Mouse (Mus musculus): ENCODE data around the gene Rnf11.

Rnf11 gene

GRCm38 (mm10) chr4:109442649-109443048, 41.9 kb downstream of the Rnf11 start:
- no peak for DNase-seq

DNA sequence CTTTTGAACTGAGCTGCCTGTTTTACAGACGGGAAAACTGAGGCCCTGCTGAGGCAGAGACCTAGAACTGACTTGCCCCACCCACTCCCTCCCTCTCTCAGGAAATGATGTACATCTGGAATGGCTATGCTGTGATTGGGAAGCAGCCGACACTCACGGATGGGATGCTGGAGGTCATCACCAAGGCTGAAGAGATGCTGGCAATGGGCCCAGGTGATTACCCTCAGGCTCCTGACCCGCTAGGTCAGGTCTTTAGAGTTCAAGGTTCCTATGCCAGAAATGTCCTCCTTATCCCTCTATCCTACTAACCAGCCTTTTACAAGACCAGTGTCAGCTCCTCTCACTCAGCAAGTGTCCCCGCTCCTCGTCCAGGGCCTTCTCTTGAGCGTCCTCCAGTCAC, 42.4 kb downstream of the Rnf11 start:
- no peak for DNase-seq

GRCm38 (mm10) chr4:109441000-109441399, 43.5 kb downstream of the Rnf11 start:
- no peak for DNase-seq

- DNase-seq: no peak
These were observed 44.1 kb downstream of the Rnf11 start for GRCm38 (mm10) chr4:109440381-109440780.

DNA sequence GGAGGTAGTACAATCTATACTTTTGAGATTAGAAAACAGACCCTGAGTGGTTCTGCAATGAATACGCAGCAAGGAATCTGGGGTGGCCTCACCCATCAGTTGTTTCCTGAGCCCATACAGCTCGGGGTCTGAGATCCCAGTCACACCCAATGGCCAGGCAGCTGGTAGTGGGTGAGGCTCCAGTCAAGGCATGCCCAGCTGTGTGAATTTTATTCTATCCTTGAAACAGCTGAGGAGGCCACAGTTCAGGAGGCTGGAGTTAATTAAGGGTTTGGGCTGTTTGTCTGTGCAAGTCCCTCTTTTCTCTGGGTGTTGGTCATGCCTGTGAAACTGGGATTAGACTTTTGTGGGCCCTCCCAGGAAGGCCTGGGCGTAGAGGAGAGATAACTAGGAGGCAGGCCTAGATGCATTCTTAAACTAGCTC, 44.7 kb downstream of the Rnf11 start:
- DNase-seq: no peak

DNA sequence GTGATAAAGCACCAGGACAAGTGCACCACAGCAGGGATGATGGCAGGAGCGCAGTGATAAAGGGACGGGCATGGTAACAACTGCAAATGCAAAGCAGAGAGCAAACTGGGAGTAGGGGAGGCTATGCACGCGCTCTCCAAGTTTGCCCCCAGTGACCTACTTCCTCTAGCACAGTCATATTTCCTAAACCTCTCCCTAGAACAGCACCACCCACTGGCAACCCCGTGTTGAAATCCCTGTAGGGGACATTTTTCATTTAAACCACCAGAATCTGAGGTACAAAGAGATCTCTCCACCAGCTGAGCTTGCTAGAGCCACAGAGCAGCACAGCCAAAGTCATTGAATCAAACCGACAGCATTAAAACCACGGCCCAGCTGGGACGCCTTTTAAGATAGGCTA, 45.4 kb downstream of the Rnf11 start:
- DNase-seq: peak; percentile 23

DNA sequence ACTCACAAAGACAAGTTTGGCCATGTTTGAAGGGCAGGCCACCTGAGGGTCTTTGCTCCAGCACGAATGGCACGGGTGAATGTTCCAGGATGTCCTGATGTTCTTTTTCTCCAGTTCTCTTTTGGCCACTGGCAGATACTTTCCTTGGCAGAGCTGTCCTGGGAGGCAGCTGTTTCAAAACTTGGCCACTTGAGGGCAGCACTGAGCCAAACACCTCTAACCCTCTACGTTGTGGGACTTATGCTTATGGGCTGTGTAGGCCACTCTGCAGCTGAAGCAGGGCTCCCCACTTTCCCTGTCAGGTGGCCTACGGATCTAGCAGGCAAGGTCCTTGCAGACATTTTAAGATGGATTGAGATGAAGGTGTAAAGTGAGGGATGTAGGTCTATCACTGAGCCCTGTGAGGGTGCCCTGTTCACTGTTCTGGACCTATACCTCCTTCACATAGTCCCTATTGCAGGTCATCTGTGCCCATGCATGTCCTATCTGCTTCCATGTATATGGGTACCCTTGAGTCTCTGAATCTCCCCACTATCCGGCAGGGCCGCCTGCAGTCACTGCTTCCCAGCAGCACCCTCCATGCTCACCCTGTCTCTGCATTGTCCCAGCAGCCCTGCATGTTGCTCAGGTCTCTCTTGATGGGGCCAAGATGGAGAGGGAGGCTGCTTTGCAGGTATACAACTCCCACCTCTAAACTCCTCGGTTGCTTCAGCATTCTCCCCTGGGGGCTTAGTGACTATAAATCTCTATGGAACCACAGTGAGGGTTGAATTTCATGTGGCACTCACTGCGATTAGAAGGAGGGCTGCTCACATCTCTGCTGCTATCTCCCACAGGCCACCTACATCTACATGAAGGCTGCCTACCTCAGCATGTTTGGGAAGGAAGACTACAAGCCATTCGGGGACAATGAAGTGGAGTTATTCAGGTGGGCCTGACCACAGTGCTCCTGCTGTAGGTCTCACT, 46.3 kb downstream of the Rnf11 start:
- peak; percentile 62 for DNase-seq

DNA sequence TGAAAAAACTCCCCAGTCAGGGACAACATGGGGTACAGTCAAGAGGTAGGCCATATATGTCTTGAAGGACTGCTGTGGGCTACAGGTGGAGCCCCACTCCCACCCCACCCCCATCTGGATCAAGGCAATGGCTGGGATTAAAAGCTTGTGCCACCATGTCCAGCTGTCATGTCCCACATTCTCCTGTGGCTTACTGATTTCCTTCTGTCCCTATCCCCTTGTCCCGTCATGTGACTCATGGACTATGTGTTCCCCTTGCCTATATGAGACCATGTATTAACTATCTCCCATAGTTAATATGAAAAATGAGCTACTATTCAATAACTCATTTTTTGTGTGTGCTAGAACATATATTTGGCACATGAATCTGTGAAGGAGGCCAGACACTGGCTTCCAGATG, 50.3 kb downstream of the Rnf11 start:
- no peak for DNase-seq

DNA sequence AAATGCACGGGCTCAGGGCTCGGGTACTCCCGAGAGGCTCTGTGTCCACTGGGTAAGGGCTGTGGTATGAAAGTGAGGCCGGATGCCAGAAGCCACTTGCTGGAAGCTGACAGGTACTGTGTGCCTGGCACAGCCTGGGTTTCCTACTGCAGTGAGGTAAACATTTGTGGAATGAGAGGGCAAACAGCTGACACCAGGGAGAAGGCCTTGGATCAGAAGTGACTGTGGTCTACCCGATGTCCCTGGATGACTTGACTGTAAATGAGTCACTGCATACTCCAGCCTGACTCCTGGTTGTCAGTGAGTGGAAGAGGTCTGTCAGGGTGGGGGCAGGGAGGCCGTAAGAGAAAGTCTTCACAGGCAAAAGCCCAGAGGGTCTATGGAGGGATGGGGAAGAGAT, 50.9 kb downstream of the Rnf11 start:
- DNase-seq: no peak

DNA sequence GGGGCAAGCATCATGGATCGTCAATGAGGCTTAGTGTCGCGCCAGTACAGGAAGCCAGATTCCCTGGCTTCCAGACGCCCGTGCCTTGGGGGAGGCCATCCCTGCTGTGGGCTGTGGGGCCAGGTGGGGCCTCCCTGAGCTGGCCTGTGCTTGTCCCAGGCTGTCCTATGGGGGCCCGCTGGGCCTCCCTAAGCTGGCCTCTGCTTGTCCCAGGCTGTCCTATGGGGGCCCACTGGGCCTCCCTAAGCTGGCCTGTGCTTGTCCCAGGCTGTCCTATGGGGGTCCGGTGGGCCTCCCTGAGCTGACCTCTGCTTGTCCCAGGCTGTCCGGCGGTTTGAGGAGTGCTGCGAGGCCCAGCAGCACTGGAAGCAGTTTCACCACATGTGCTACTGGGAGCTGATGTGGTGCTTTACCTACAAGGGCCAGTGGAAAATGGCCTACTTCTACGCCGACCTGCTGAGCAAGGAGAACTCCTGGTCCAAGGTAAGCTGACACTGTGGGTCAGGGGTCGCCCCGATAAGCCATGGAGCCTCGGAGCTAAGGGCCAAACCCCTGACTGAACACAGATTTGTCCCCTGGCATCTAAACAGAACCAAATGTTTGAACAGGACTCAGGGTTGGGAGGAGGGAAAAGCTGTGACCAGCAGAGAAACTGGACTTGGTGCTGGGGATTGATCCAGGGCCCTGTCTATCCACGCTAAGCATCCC, 51.7 kb downstream of the Rnf11 start:
- no peak for DNase-seq

DNA sequence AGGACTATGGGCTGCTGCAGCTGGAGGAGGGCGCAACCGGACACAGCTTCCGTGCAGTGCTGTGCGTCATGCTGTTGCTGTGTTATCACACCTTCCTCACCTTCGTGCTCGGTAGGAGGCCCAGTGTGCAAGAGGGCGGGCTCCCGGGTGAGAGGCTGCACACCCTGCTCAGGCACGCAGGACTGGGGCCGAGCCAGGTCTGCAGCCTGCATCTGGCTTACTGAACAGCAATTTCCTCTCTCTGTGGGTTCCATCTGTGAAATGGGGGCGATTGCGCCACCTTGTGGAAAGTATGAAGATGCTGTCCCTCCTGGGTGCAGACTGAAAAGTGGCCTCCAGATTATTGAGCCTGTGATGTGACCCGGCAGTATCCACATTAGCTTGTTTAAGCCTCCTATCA, 53.7 kb downstream of the Rnf11 start:
- DNase-seq: peak; percentile 62

DNA sequence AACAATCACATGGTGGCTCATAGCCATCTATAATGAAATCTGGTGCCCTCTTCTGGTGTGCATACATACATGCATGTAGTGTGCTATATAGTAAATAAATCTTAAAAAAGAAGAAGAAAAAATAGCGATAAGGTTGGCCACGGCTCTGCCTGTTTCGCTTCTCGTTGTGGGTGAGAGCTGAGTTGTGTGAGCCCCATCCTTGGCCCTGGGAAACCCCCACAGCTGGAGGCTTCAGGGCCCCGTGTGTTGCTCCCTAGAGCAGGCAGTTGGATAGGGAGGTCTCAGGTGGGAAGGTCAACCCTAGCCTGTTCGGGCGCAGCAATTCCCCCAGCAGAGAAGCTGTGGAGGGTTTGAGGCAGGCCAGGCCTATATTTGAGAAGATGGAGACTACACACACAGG, 54.3 kb downstream of the Rnf11 start:
- no peak for DNase-seq

DNA sequence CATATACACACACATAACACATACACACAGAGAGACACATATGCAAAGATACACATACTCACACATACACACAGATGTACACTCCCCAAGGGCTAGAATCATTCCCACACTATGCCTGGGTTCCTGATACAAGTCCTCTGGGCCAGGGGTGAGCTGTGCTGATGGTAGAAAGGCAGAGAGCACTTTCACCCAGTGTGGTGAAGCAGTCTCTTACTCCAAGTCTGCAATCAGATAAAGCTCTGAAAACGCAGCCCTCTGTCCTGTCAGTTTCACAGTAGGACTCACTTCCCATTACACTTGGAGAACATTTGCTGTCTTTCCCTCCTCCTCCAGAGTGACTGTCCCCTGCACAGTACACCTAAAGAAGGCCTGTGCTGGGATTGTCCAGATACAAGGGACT, 57.5 kb downstream of the Rnf11 start:
- no peak for DNase-seq

DNA sequence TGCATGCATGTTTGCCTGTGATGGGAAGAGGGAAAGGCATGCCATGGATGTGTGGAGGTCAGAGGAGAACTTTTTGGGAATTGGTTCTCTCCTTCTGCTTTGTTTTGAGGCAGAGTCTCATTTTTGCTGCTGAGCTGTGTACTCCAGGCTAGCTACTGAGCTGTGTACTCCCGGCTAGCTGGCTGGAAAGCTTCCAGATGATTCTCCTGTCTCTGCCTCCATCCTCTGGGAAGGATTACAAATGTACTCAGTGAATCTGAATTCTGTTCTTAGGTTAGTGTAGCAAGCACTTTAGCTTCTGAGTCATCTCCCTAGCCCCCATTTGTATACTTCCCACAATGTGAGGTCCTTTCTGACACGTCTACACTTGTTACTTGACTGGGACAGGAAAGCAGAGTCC, 61.1 kb downstream of the Rnf11 start:
- no peak for DNase-seq

- no peak for DNase-seq
These were observed 62.1 kb downstream of the Rnf11 start for GRCm38 (mm10) chr4:109422436-109422835.

DNA sequence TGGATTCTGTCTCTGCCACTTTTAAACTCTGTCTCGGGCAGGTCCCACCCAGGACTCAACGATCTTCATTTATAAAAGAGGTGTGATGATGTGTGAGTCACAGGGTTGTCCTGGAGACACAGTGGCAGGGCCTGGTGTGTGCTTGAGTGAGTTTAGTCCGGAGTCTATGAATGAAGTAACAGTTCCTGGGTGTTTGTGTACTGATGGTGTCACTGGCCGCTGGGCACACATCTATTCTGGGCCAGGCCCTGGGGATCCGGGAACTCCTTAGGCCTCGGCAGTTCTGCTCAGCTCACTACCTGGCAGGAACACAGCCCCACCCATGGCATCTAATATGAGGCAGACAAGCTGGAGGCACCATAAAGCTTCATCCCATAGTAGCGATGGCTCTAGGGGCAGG, 62.9 kb downstream of the Rnf11 start:
- DNase-seq: no peak

GRCm38 (mm10) chr4:109420138-109420795, 64.3 kb downstream of the Rnf11 start:
- peak; percentile 29 for DNase-seq

GRCm38 (mm10) chr4:109419563-109419962, 65.0 kb downstream of the Rnf11 start:
- no peak for DNase-seq

DNA sequence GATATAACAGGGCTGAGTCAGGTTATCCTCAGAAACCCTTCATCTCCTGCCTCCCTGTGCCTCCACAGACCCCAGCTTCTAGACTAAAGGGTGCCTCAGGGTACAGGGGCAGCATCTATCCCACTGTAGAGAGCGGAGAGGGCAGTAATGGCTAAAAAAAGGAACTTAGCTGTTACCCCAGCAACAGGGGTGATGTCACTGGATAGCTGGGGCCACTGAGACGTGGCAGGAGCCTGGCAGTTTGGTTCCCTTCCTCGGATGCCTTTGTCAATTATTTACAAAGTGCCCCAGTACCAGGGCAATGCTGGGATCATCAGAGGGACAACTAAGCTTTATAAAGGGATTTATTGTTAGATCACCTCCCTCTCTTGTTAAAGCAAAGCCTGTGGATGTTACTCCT, 65.5 kb downstream of the Rnf11 start:
- no peak for DNase-seq

- DNase-seq: no peak
These were observed 66.5 kb downstream of the Rnf11 start for GRCm38 (mm10) chr4:109417998-109418397.

DNA sequence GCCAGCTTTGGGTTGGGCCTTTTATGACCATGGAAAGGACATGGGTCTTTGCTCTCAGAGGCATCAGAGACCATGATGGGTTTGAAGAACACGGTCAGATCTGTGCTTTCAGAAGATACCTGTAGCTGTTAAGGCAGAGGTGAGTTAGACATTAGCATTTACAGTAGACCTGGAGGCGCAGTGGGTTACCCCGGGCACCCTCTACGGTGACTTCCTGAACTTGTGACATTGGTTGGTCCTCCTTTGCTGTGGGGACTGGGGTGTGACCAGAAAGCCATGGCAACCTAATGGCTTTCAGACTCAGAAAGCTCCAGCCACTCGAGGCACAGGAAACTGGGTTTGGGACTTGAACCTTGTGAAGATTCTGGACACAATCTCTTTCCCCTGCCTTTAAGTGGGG, 72.3 kb downstream of the Rnf11 start:
- no peak for DNase-seq

DNA sequence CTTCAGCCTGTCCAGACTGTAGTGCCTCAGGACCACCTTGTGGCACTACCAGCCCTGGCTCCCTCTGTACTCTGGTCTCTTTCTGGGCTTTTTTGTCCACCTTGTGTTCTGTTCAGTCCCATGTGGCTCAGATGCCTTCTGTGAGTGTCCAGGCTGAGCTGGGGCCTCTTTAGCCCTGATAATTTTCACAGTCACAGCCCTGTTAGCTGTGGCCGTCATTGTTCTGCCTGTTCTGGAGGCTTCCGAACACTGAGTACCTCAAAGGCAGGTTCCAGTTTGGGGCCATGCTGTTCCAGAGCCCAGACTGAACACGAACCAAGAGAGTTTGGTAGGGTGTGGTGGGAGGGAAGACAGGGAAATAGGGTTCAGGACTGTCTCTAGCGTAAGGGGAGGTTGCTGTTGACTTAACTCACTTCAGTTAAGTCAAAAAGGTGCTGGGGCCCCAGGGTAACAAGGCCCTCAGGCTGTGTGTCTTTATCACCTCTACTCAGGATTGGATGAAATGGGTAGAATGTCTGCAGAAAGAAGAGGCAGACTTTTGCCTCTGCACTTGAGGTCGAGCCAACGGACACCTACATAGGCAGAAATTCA, 73.1 kb downstream of the Rnf11 start:
- DNase-seq: no peak

- DNase-seq: no peak
These were observed 73.7 kb downstream of the Rnf11 start for GRCm38 (mm10) chr4:109410681-109411376.
